Mouse (Mus musculus) cortical plate, adult 2 months (tissue): Measurements from ENCODE around the gene Olfr1265. TPM values are rescaled to one million over a fixed set of nuclear protein-coding genes. Genes with fewer than 3 reads are reported as not detected.

Experiments used
- H3K27ac ChIP-seq: fragments of 200-500 bp; 2 replicates; pipeline ENCODE4 v1.5.1; 2012; ENCODE audit warnings: low read length, control low read depth, inconsistent platforms; ENCODE audit not compliant: insufficient read depth
- H3K4me1 ChIP-seq: fragments of 200-500 bp; 2 replicates; pipeline ENCODE4 v1.6.1; 2011; ENCODE audit warnings: low read length; ENCODE audit not compliant: control insufficient read depth, insufficient read depth
- H3K4me3 ChIP-seq: fragments of 200-500 bp; 2 replicates; pipeline ENCODE4 v1.5.1; 2011; ENCODE audit warnings: mild to moderate bottlenecking, low read length, control low read depth; ENCODE audit not compliant: insufficient read depth
- CTCF ChIP-seq: fragments of 200-500 bp; IDR thresholded peaks from 2 replicates; pipeline ENCODE4 v1.5.1; 2011; ENCODE audit warnings: mild to moderate bottlenecking, control low read depth, low read length; ENCODE audit not compliant: insufficient read depth; ENCODE audit errors: extremely low read depth
- POLR2A ChIP-seq: fragments of 200-500 bp; IDR thresholded peaks from 2 replicates; pipeline ENCODE4 v1.6.1; 2011; ENCODE audit warnings: mild to moderate bottlenecking, low read length, control low read depth; ENCODE audit not compliant: insufficient read depth; ENCODE audit errors: extremely low read depth
- polyA plus RNA-seq: library from polyadenylated mRNA; depleted of rRNA; stranded (reverse); fragments of >200 nt; gene quantifications from 2 replicates; pipeline ENCODE4 v1.2.3, GENCODE M21; 2012; rRNA removed

The Olfr1265 gene
- not detected in 2 replicates for polyA plus RNA-seq

GRCm38 (mm10) chr2:90035037-90035436, at the start of gene Olfr1265:
TSS of gene Olfr1265 (plus strand) at chr2:90035337.
- Histone ChIP-seq H3K27ac (no peak within 1 kb of the TSS), H3K4me1 (no peaks in the 10 kb centered on the region), H3K4me3 (no peak within 1 kb of the TSS)
- no peak for TF ChIP-seq POLR2A
- no peak for TF ChIP-seq CTCF

- no peak for TF ChIP-seq POLR2A
- TF ChIP-seq CTCF: no peak
- H3K27ac ChIP-seq: no peak within 1 kb of the TSS
- H3K4me1 ChIP-seq: no peaks in the 10 kb centered on the region
- H3K4me3 ChIP-seq: no peak within 1 kb of the TSS
Observed at GRCm38 (mm10) chr2:89990921-89991320, 44.2 kb upstream of the Olfr1265 start, which contains the start of gene Olfr1261. TSS of gene Olfr1261 (plus strand) at chr2:89991221.

GRCm38 (mm10) chr2:89999845-90000244, 35.3 kb upstream of the Olfr1265 start, which contains the start of gene Olfr1262:
TSS of gene Olfr1262 (plus strand) at chr2:90000145.
- Histone ChIP-seq H3K4me1 (no peaks in the 10 kb centered on the region), H3K27ac (no peak within 1 kb of the TSS), H3K4me3 (no peak within 1 kb of the TSS)
- TF ChIP-seq POLR2A (no peak), CTCF (no peak)

GRCm38 (mm10) chr2:90011831-90012230, 23.3 kb upstream of the Olfr1265 start, which contains the start of gene Olfr1263:
TSS of gene Olfr1263 (plus strand) at chr2:90012131.
- no peak within 1 kb of the TSS for H3K4me3 ChIP-seq
- TF ChIP-seq CTCF (no peak), POLR2A (no peak)
- no peak within 1 kb of the TSS for H3K27ac ChIP-seq
- H3K4me1 ChIP-seq: no peaks in the 10 kb centered on the region

GRCm38 (mm10) chr2:90025477-90025876, 9.7 kb upstream of the Olfr1265 start, which contains the start of gene Olfr1264:
TSS of gene Olfr1264 (minus strand) at chr2:90025577.
- no peak for TF ChIP-seq POLR2A
- no peak for TF ChIP-seq CTCF
- Histone ChIP-seq H3K4me3 (no peak within 1 kb of the TSS), H3K4me1 (no peaks in the 10 kb centered on the region), H3K27ac (no peak within 1 kb of the TSS)

GRCm38 (mm10) chr2:90063494-90063893, 28.4 kb downstream of the Olfr1265 start, which contains the start of gene Olfr140:
TSS of gene Olfr140 (minus strand) at chr2:90063594.
- Histone ChIP-seq H3K27ac (no peak within 1 kb of the TSS), H3K4me3 (no peak within 1 kb of the TSS), H3K4me1 (no peaks in the 10 kb centered on the region)
- TF ChIP-seq POLR2A: no peak
- TF ChIP-seq CTCF: no peak

- Histone ChIP-seq H3K4me3 (no peak overlapping the region), H3K4me1 (no peaks in the 10 kb centered on the region), H3K27ac (no peak overlapping the region)
- no peak for TF ChIP-seq POLR2A
- TF ChIP-seq CTCF: no peak
Observed at GRCm38 (mm10) chr2:90070065-90070464, 34.9 kb downstream of the Olfr1265 start.

Other genes with a start within 250 kb of the Olfr1265 start
- gene Olfr1254, start 241.7 kb upstream of the Olfr1265 start, polyA plus RNA-seq: not detected in 2 replicates
- gene Olfr1255, start 223.3 kb upstream of the Olfr1265 start, polyA plus RNA-seq: not detected in 2 replicates
- not detected in 2 replicates for gene Olfr1256, start 193.8 kb upstream of the Olfr1265 start, polyA plus RNA-seq
- gene Olfr48, start 187.1 kb upstream of the Olfr1265 start, polyA plus RNA-seq: not detected in 2 replicates
- gene Olfr1257, start 156.9 kb upstream of the Olfr1265 start, polyA plus RNA-seq: not detected in 2 replicates
- not detected in 2 replicates for gene Olfr1258, start 108.0 kb upstream of the Olfr1265 start, polyA plus RNA-seq
- not detected in 2 replicates for gene Olfr1259, start 86.7 kb upstream of the Olfr1265 start, polyA plus RNA-seq
- not detected in 2 replicates for gene Olfr1260, start 61.0 kb upstream of the Olfr1265 start, polyA plus RNA-seq
- not detected in 2 replicates for gene Olfr1261, start 44.1 kb upstream of the Olfr1265 start, polyA plus RNA-seq
- gene Olfr1262, start 35.2 kb upstream of the Olfr1265 start, polyA plus RNA-seq: not detected in 2 replicates
- not detected in 2 replicates for gene Olfr1263, start 23.2 kb upstream of the Olfr1265 start, polyA plus RNA-seq
- gene Olfr1264, start 9.8 kb upstream of the Olfr1265 start, polyA plus RNA-seq: not detected in 2 replicates
- gene Olfr140, start 28.3 kb downstream of the Olfr1265 start, polyA plus RNA-seq: not detected in 2 replicates
- not detected in 2 replicates for gene Olfr1269, start 86.1 kb downstream of the Olfr1265 start, polyA plus RNA-seq
- gene Olfr32, start 107.0 kb downstream of the Olfr1265 start, polyA plus RNA-seq: not detected in 2 replicates
- not detected in 2 replicates for gene Olfr1270, start 117.8 kb downstream of the Olfr1265 start, polyA plus RNA-seq
- not detected in 2 replicates for gene Olfr1506, start 189.2 kb downstream of the Olfr1265 start, polyA plus RNA-seq
- not detected in 2 replicates for gene Olfr142, start 222.3 kb downstream of the Olfr1265 start, polyA plus RNA-seq
- not detected in 2 replicates for gene Olfr1271, start 235.7 kb downstream of the Olfr1265 start, polyA plus RNA-seq